Mouse (Mus musculus) ES-E14 (cell line): Measurements from ENCODE around the gene Klf9. TPM values are rescaled to one million over a fixed set of nuclear protein-coding genes. Genes with fewer than 3 reads are reported as not detected.

Experiments used
- DNase-seq: peaks from one replicate; pipeline ENCODE4 v3.0.0-alpha.2; 2013; ENCODE audit warnings: low read depth, low spot score
- H3K27ac ChIP-seq: 2 replicates; pipeline ENCODE4 v1.5.1; 2012; ENCODE audit warnings: low read depth, mild to moderate bottlenecking, low read length, moderate library complexity, mixed read lengths; ENCODE audit not compliant: poor library complexity, insufficient read depth, severe bottlenecking
- H3K36me3 ChIP-seq: 2 replicates; pipeline ENCODE4 v1.6.1; 2012; ENCODE audit warnings: mild to moderate bottlenecking, low read length, moderate library complexity, mixed read lengths; ENCODE audit not compliant: control insufficient read depth, poor library complexity, insufficient read depth, severe bottlenecking
- H3K4me1 ChIP-seq, 2 experiments: fragments of 150-350 bp in 1 of 2; sonication (generic) in 1 of 2; 2 replicates each; pipeline ENCODE4 v1.6.1; 2012; ENCODE audit warnings: low read length in 2 of 2, mild to moderate bottlenecking in 1 of 2, mixed read lengths in 1 of 2; ENCODE audit not compliant: control insufficient read depth in 2 of 2, insufficient read depth in 2 of 2, poor library complexity in 1 of 2
- H3K4me3 ChIP-seq, 2 experiments: fragments of 150-350 bp in 1 of 2; sonication (generic) in 1 of 2; 2 replicates each; pipeline ENCODE4 v1.5.1; 2012; ENCODE audit warnings: low read length in 2 of 2, low read depth in 1 of 2, mild to moderate bottlenecking in 1 of 2, mixed read lengths in 1 of 2; ENCODE audit not compliant: insufficient read depth in 1 of 2, poor library complexity in 1 of 2, severe bottlenecking in 1 of 2
- H3K9ac ChIP-seq: 2 replicates; pipeline ENCODE4 v1.6.1; 2012; ENCODE audit warnings: low read depth, mild to moderate bottlenecking, low read length, mixed read lengths; ENCODE audit not compliant: poor library complexity, insufficient read depth, severe bottlenecking
- H3K9me3 ChIP-seq: fragments of 150-350 bp; sonication (generic); 2 replicates; pipeline ENCODE4 v1.6.1; 2012; ENCODE audit warnings: low read depth, mild to moderate bottlenecking, low read length; ENCODE audit not compliant: control insufficient read depth, insufficient read depth
- CHD2 ChIP-seq: IDR thresholded peaks from 2 replicates; pipeline ENCODE4 v1.6.1; 2014; ENCODE audit warnings: mild to moderate bottlenecking, low read depth, low read length, inconsistent platforms
- HCFC1 ChIP-seq: IDR thresholded peaks from 2 replicates; pipeline ENCODE4 v1.6.1; 2012; ENCODE audit warnings: low read length, inconsistent platforms, borderline replicate concordance; ENCODE audit not compliant: insufficient read depth
- MAFK ChIP-seq: IDR thresholded peaks from 2 replicates; pipeline ENCODE4 v1.6.1; 2014; ENCODE audit warnings: mild to moderate bottlenecking, low read depth, low read length, inconsistent platforms; ENCODE audit not compliant: insufficient read depth
- ZC3H11A ChIP-seq: IDR thresholded peaks from 2 replicates; pipeline ENCODE4 v1.6.1; 2012; ENCODE audit warnings: low read depth, mild to moderate bottlenecking, inconsistent platforms, low read length, borderline replicate concordance
- ZNF384 ChIP-seq: IDR thresholded peaks from 2 replicates; pipeline ENCODE4 v1.6.1; 2012; ENCODE audit warnings: low read depth, low read length, inconsistent platforms
- in situ Hi-C, 2 experiments: fragments of 600-800 bp; cut with MboI; formaldehyde crosslinking; loops; one replicate each; pipeline ENCODE4 v1.15.1; 2025; ENCODE audit warnings: low sequenced_read_pairs in 2 of 2, inconsistent platforms in 1 of 2; ENCODE audit not compliant: unreplicated experiment in 2 of 2
- total RNA-seq: library from RNA; depleted of rRNA; stranded (reverse); fragments of 300-350 nt; gene quantifications from 2 replicates; pipeline ENCODE4 v1.2.3, GENCODE M21; 2012

Klf9 gene
- total RNA-seq, 1 experiment, result 90.8 TPM

- Histone ChIP-seq H3K9ac (no peak overlapping the region), H3K4me1 (peaks cover 10 to 13% of the 10 kb centered on the region in 2 experiments; a peak in 3 of 4 replicates), H3K9me3 (no peaks in the 10 kb centered on the region), H3K4me3 (no peak overlapping the region), H3K27ac (no peak overlapping the region), H3K36me3 (peaks cover 7% of the 10 kb centered on the region)
- TF ChIP-seq ZC3H11A, result no peak
- no peak for TF ChIP-seq CHD2
- TF ChIP-seq MAFK, result no peak
- TF ChIP-seq HCFC1, result no peak
- in situ Hi-C loops, result no loop called here
- no peak for DNase-seq
Measured at GRCm38 (mm10) chr19:23170476-23170875, 29.4 kb downstream of the Klf9 start.

- in situ Hi-C loops, result no loop called here
- TF ChIP-seq ZNF384 (no peak), HCFC1 (no peak), ZC3H11A (no peak), CHD2 (no peak), MAFK (no peak)
- H3K27ac ChIP-seq, result no peak overlapping the region
Measured at GRCm38 (mm10) chr19:23171136-23171535, 30.1 kb downstream of the Klf9 start.

DNA sequence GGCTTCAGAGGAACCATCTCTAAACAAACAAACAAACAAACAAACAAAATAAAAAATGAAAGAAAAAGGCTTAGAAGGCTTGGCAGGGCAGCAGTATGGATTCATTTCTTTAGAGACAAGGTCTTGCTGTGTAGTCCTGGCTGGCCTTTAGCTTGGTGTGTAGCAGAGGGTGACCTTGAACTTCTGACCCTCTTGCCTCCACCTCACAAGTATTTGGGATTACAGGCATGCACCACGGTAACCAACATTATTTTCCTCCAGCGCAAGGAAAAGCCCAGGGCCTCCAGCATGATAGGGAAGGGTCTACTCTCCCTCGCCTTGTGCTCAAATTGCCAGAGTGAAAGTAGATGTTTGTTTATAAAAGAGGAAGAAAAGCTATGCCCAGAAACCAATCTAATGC is 34.1 kb downstream of the Klf9 start:
- Histone ChIP-seq H3K9ac (no peak overlapping the region), H3K4me1 (peaks cover 17 to 21% of the 10 kb centered on the region in 2 experiments), H3K36me3 (no peaks in the 10 kb centered on the region), H3K27ac (peak overlapping the region; percentile 58; the same call in 1 of the 2 replicates), H3K4me3 (no peak overlapping the region), H3K9me3 (no peaks in the 10 kb centered on the region)
- in situ Hi-C loops, result loop anchor here (25.0 kb wide), 1 partner anchor 263 kb away; no protein-coding TSS in a partner anchor
- no peak for DNase-seq
- TF ChIP-seq HCFC1 (no peak), CHD2 (no peak), ZNF384 (no peak), ZC3H11A (no peak), MAFK (no peak)

More at GRCm38 (mm10) chr19:23171136-23171535, 30.1 kb downstream of the Klf9 start:
- no peaks in the 10 kb centered on the region for H3K9me3 ChIP-seq
- H3K4me1 ChIP-seq, result peaks cover 13 to 15% of the 10 kb centered on the region in 2 experiments; a peak in 3 of 4 replicates
- H3K4me3 ChIP-seq, result no peak overlapping the region
- H3K36me3 ChIP-seq, result peaks cover 3% of the 10 kb centered on the region; the same call in 1 of the 2 replicates
- no peak for DNase-seq
- H3K9ac ChIP-seq, result no peak overlapping the region

DNA sequence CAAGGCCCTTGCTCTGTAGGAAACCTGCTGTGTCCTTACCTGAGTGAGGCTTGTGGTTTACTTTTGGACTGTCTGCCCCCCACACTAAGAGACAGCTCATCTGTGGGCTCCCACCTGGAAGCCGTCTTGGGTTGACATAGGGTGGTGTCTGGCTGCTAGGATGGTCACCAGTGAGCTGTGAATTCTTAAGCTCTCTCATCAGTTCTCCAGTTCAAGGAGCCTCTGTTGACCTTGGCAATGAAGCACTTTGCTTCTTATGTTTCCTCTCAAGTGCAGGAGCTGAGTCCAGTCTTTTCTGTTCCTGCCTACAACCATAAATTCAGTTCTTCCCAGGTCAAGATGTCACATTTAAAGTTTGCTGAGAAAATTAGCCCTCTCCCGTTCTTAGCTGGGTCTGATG is 34.5 kb downstream of the Klf9 start:
- H3K4me1 ChIP-seq, result peaks cover 17 to 21% of the 10 kb centered on the region in 2 experiments
- H3K9ac ChIP-seq, result no peak overlapping the region
- peak overlapping the region; percentile 58; the same call in 1 of the 2 replicates for H3K27ac ChIP-seq
- no peak for DNase-seq
- H3K4me3 ChIP-seq, result no peak overlapping the region
- H3K9me3 ChIP-seq, result no peaks in the 10 kb centered on the region
- TF ChIP-seq ZC3H11A (no peak), CHD2 (no peak), ZNF384 (no peak), MAFK (no peak), HCFC1 (no peak)
- no peaks in the 10 kb centered on the region for H3K36me3 ChIP-seq
- in situ Hi-C loops, result loop anchor here (25.0 kb wide), 1 partner anchor 263 kb away; no protein-coding TSS in a partner anchor

- Histone ChIP-seq H3K27ac (no peak overlapping the region), H3K9ac (no peak overlapping the region), H3K4me1 (peaks cover 18 to 22% of the 10 kb centered on the region in 2 experiments), H3K36me3 (no peaks in the 10 kb centered on the region), H3K9me3 (no peaks in the 10 kb centered on the region), H3K4me3 (no peak overlapping the region)
- TF ChIP-seq CHD2 (no peak), MAFK (no peak), ZNF384 (no peak), HCFC1 (no peak), ZC3H11A (no peak)
- in situ Hi-C loops, result loop anchor here (25.0 kb wide), 1 partner anchor 266 kb away; no protein-coding TSS in a partner anchor
- no peak for DNase-seq
Measured at GRCm38 (mm10) chr19:23178533-23178932, 37.5 kb downstream of the Klf9 start.
